Mouse (Mus musculus): Measurements from ENCODE around the gene Ttc28.

DNA sequence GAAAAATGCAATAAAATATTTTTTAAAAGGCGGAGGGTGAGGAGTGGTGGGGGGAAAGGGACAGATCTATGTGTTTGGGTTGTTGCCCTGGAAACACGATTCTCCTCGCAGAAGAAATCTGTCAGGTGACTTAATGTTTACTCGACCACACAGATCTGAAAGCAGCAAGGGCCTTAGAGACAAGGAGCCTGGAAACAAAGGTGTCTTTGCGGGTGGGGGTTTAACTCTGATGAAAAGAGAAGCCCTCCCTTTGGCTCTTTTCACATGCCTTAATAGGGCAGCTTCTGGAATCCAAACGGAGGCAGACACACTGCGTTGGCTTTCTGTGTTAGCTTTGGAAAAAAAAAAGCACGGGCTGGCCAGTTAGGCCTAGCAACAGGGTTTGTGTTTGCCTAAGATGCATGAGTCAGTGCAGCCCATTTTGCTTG, 10.3 kb upstream of the Ttc28 start:
- TF ChIP-seq CTCF (IDR thresholded peaks at IDR 0.05; ENCODE audit: control insufficient read depth, insufficient read depth, low read length) (no peak), POLR2A (IDR thresholded peaks at IDR 0.05; ENCODE audit: borderline replicate concordance, control insufficient read depth, low read depth, low read length) (no peak)
